20 mouse cellular contexts compared by ENCODE assay signal in the genomic region with DNA sequence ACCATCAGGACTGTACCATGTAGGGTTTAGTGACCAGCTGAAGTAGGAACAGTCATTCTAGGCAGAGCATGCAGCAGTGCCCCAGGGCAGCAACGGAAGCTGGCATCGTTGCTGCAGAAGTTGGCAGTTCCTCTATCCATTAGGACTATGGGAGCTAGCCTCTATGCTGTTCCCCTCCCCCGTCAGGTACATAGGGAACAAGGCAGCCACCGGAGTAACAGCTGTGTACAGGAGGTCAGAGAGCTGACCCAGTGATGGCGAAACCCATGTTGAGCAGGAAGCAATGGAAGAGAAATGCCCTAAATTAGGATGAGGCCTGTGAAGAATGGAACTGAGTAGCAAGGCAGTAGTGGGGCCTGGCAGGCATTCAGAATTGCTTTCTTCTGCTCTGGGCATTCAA. TPM values are rescaled to one million over a fixed set of nuclear protein-coding genes. Genes with fewer than 3 reads are reported as not detected.
A peak's percentile ranks its signal among the peaks of the same experiment; 100 is the strongest.
DNase-seq lines count a peak whose midpoint lies in the region; ATAC-seq lines count a peak whose summit lies in the region.
"Had no signal": no experiment of that assay in that cellular context is flagged by ENCODE, and none has a peak within 500 bp of the region (broad histone marks: within the 10 kb centered on the region; RNA-seq: fewer than 3 reads in every experiment).

No protein-coding gene starts in this region.

- no peaks in the 10 kb centered on the region for H3K9me3 ChIP-seq in midbrain, embryonic 10.5 days (replicated peaks)
- no peaks in the 10 kb centered on the region for H3K9me3 ChIP-seq in midbrain, embryonic 15.5 days
- H3K9me3 ChIP-seq in liver, embryonic 12.5 days (replicated peaks), result no peaks in the 10 kb centered on the region
- H3K9me3 ChIP-seq in kidney, embryonic 16.5 days (ENCODE audit: low read length), result no peaks in the 10 kb centered on the region
- H3K9me3 ChIP-seq: G1E; hindbrain, embryonic 15.5 days; kidney, embryonic 15.5 days; neural tube, embryonic 13.5 days had no signal

- H3K27ac ChIP-seq in midbrain, embryonic 10.5 days (replicated peaks), result peak overlapping the region; percentile 67; the same call in 1 of the 2 replicates
- H3K27ac ChIP-seq in midbrain, embryonic 15.5 days, result no peak overlapping the region
- no peak overlapping the region for H3K27ac ChIP-seq in liver, embryonic 12.5 days
- no peak overlapping the region for H3K27ac ChIP-seq in kidney, embryonic 16.5 days (ENCODE audit: low read length)
- H3K27ac ChIP-seq: gastrocnemius, adult 2 months; hindbrain, embryonic 15.5 days; kidney, embryonic 15.5 days; neural tube, embryonic 13.5 days had no signal

- 0 out of 2 replicates have a peak, but pooled peaks have one; percentile 24 for ATAC-seq in frontal cortex, adult (ENCODE audit: low TSS enrichment)
- no peak for ATAC-seq in midbrain, embryonic 15.5 days (replicated peaks)
- ATAC-seq in liver, embryonic 12.5 days, result peak; percentile 65
- no peak for ATAC-seq in kidney, embryonic 16.5 days (ENCODE audit: low FRiP score, low TSS enrichment)
- ATAC-seq: intestine, postnatal 0 days had no signal

- H3K4me2 ChIP-seq in midbrain, embryonic 15.5 days, result no peak overlapping the region
- H3K4me2 ChIP-seq in liver, embryonic 12.5 days, result no peak overlapping the region
- no peak overlapping the region for H3K4me2 ChIP-seq in kidney, embryonic 16.5 days (replicated peaks; ENCODE audit: low read depth, low read length)
- H3K4me2 ChIP-seq: heart, embryonic 11.5 days; hindbrain, embryonic 15.5 days; kidney, embryonic 15.5 days; neural tube, embryonic 13.5 days had no signal

- H3K4me1 ChIP-seq in midbrain, embryonic 10.5 days, result peaks cover 12% of the 10 kb centered on the region
- H3K4me1 ChIP-seq in midbrain, embryonic 15.5 days, result peaks cover 14% of the 10 kb centered on the region
- H3K4me1 ChIP-seq in liver, embryonic 12.5 days, result no peaks in the 10 kb centered on the region
- H3K4me1 ChIP-seq in kidney, embryonic 16.5 days (ENCODE audit: insufficient read depth, low read length), result no peaks in the 10 kb centered on the region
- H3K4me1 ChIP-seq: kidney, embryonic 15.5 days had no signal

- no peak overlapping the region for H3K9ac ChIP-seq in midbrain, embryonic 15.5 days
- H3K9ac ChIP-seq in liver, embryonic 12.5 days, result no peak overlapping the region
- no peak overlapping the region for H3K9ac ChIP-seq in kidney, embryonic 16.5 days (replicated peaks; ENCODE audit: low read length)
- H3K9ac ChIP-seq: forebrain, postnatal 0 days; hindbrain, embryonic 15.5 days; kidney, embryonic 15.5 days; neural tube, embryonic 13.5 days had no signal

- H3K36me3 ChIP-seq in midbrain, embryonic 10.5 days, result peaks cover 47% of the 10 kb centered on the region
- no peaks in the 10 kb centered on the region for H3K36me3 ChIP-seq in midbrain, embryonic 15.5 days (replicated peaks)
- H3K36me3 ChIP-seq in liver, embryonic 12.5 days, result peaks cover 54% of the 10 kb centered on the region
- H3K36me3 ChIP-seq in kidney, embryonic 16.5 days (ENCODE audit: insufficient read depth, low read length), result peaks cover 6% of the 10 kb centered on the region; the same call in 1 of the 2 replicates

- H3K27me3 ChIP-seq in midbrain, embryonic 10.5 days (ENCODE audit: low read depth, poor library complexity, severe bottlenecking), result no peaks in the 10 kb centered on the region
- no peaks in the 10 kb centered on the region for H3K27me3 ChIP-seq in midbrain, embryonic 15.5 days (replicated peaks)
- H3K27me3 ChIP-seq in liver, embryonic 12.5 days (replicated peaks), result no peaks in the 10 kb centered on the region
- H3K27me3 ChIP-seq in kidney, embryonic 16.5 days (ENCODE audit: insufficient read depth, low read length), result no peaks in the 10 kb centered on the region
- H3K27me3 ChIP-seq: hindbrain, embryonic 15.5 days; kidney, embryonic 15.5 days; neural tube, embryonic 13.5 days had no signal

- no peak for DNase-seq in frontal cortex, postnatal 14 days (ENCODE audit: low spot score in 2 of 2)
- no peak for DNase-seq in midbrain, embryonic 10.5 days (ENCODE audit: low spot score)
- DNase-seq in kidney, postnatal 25 days, result no peak
- DNase-seq: adrenal gland, postnatal 36 days; cerebellum, adult 18-20 months; forebrain, postnatal 0 days; gastrocnemius, adult 2 months; heart, postnatal 14 days; lung, postnatal 36 days; thymus, postnatal 25 days had no signal

- 85% methylated on average over 5 of the region's 5 CpGs for WGBS in midbrain, embryonic 10.5 days
- 86% methylated on average over 5 of the region's 5 CpGs for WGBS in midbrain, embryonic 15.5 days
- WGBS in liver, embryonic 12.5 days (ENCODE audit: insufficient replicate concordance), result 84% methylated on average over 5 of the region's 5 CpGs
- 84% methylated on average over 5 of the region's 5 CpGs for WGBS in kidney, embryonic 16.5 days

- no peak overlapping the region for H3K4me3 ChIP-seq in midbrain, embryonic 10.5 days
- no peak overlapping the region for H3K4me3 ChIP-seq in midbrain, embryonic 15.5 days
- no peak overlapping the region for H3K4me3 ChIP-seq in liver, embryonic 12.5 days
- H3K4me3 ChIP-seq in kidney, embryonic 16.5 days (ENCODE audit: low read length), result no peak overlapping the region
- H3K4me3 ChIP-seq: gastrocnemius, adult 2 months; hindbrain, embryonic 15.5 days; kidney, embryonic 15.5 days; neural tube, embryonic 13.5 days had no signal

RNA-seq across cellular contexts. Expression of a gene that starts 37.3 kb away (rescaled TPM):
- polyA plus RNA-seq in midbrain, embryonic 10.5 days (2016; fragmentation: Nextera tagmentation; extraction: Ambion mirVana), result 261 and 272 TPM in 2 replicates
- 303 and 315 TPM in 2 replicates for polyA plus RNA-seq in midbrain, embryonic 15.5 days (2015; fragmentation: Nextera tagmentation; extraction: Ambion mirVana)
- polyA plus RNA-seq in liver, embryonic 12.5 days (2016; fragmentation: Nextera tagmentation; extraction: Ambion mirVana), result 130 TPM in 2 replicates
- 216 and 231 TPM in 2 replicates for polyA plus RNA-seq in kidney, embryonic 16.5 days (2015; fragmentation: Nextera tagmentation; extraction: Ambion mirVana)

RNA-seq across cellular contexts. Expression of a gene that starts 53.8 kb away (rescaled TPM):
- polyA plus RNA-seq in midbrain, embryonic 10.5 days (2016; fragmentation: Nextera tagmentation; extraction: Ambion mirVana), result 10.6 and 10.7 TPM in 2 replicates
- polyA plus RNA-seq in midbrain, embryonic 15.5 days (2015; fragmentation: Nextera tagmentation; extraction: Ambion mirVana), result 8.5 and 10.0 TPM in 2 replicates
- polyA plus RNA-seq in liver, embryonic 12.5 days (2016; fragmentation: Nextera tagmentation; extraction: Ambion mirVana), result 7.6 and 8.5 TPM in 2 replicates
- 12.5 and 13.4 TPM in 2 replicates for polyA plus RNA-seq in kidney, embryonic 16.5 days (2015; fragmentation: Nextera tagmentation; extraction: Ambion mirVana)

Comparison
In these comparisons a context has a peak if more than half of its experiments do, and no peak if none do; other contexts are left out.
1. ATAC-seq: peak in frontal cortex, adult (single experiment) and liver, embryonic 12.5 days (single experiment); none in midbrain, embryonic 15.5 days (single experiment) and kidney, embryonic 16.5 days (single experiment).